Mouse (Mus musculus) cerebral cortex, adult 2 months (tissue): Measurements from ENCODE around the gene Ncapd3.

Experiments used
- WGBS: fragments of 180-500 bp; shearing (Covaris S2); methylation state at CpG from one replicate; pipeline ENCODE4 v1.1.7; 2018; 5-methylcytosine and 5-hydroxymethylcytosine counted together

Ncapd3 gene

GRCm38 (mm10) chr9:27123947-27124346, 94.0 kb downstream of the Ncapd3 start:
- WGBS: 53% methylated on average over 2 of the region's 2 CpGs

- WGBS: 53% methylated on average over 6 of the region's 6 CpGs
These were observed 95.5 kb downstream of the Ncapd3 start for GRCm38 (mm10) chr9:27125450-27125849.

- 92% methylated on average over 6 of the region's 6 CpGs for WGBS
These were observed 96.6 kb downstream of the Ncapd3 start for GRCm38 (mm10) chr9:27126543-27126942.

- WGBS: 69% methylated on average over 4 of the region's 4 CpGs
These were observed 98.7 kb downstream of the Ncapd3 start for GRCm38 (mm10) chr9:27128629-27129028.

GRCm38 (mm10) chr9:27134410-27134809, 104.4 kb downstream of the Ncapd3 start:
- WGBS: 67% methylated on average over 1 of the region's 1 CpGs

GRCm38 (mm10) chr9:27135372-27135771, 105.4 kb downstream of the Ncapd3 start:
- 76% methylated on average over 7 of the region's 7 CpGs for WGBS

GRCm38 (mm10) chr9:27136651-27137050, 106.7 kb downstream of the Ncapd3 start:
- whole genome bisulfite sequencing: 84% methylated on average over 8 of the region's 8 CpGs

- 93% methylated on average over 10 of the region's 10 CpGs for WGBS
These were observed 110.6 kb downstream of the Ncapd3 start for GRCm38 (mm10) chr9:27140432-27141065.

- WGBS: 68% methylated on average over 4 of the region's 4 CpGs
These were observed 114.4 kb downstream of the Ncapd3 start for GRCm38 (mm10) chr9:27144271-27144840.
